Mouse (Mus musculus) thymus, adult 2 months (tissue): ENCODE measurements around the gene Klhl26.

Experiments used
- CTCF ChIP-seq: fragments of 200-500 bp; IDR thresholded peaks from 2 replicates; pipeline ENCODE4 v1.5.1; 2012; ENCODE audit warnings: mild to moderate bottlenecking, control low read depth, low read length, moderate library complexity, borderline replicate concordance; ENCODE audit not compliant: control insufficient read depth, poor library complexity, insufficient read depth; ENCODE audit errors: extremely low read depth
- POLR2A ChIP-seq: fragments of 200-500 bp; IDR thresholded peaks from 2 replicates; pipeline ENCODE4 v1.6.1; 2012; ENCODE audit warnings: mild to moderate bottlenecking, low read length, control low read depth, moderate library complexity; ENCODE audit not compliant: control insufficient read depth, poor library complexity, insufficient read depth; ENCODE audit errors: extremely low read depth

DNA sequence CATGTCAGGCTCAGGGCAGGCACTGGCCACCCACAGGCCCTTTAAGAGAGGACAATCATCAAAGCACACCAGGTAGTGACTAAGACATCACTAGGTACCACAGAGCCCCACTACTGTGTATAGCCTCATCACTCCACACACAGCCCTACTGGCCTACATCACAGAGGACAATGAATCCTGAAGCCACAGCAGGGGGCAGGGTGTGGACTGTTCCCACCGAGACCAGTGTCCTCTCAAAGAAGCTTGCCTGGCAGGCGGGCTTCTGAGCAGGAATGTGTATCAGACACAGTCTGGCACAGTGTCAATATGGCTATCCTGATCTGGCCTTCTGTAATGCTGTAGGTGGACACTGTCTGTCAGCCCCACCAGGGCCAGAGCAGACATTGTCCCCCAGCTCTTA, 6.8 kb downstream of the Klhl26 start:
- TF ChIP-seq CTCF (no peak), POLR2A (no peak)
